Mouse (Mus musculus) CD4-positive, CD25-positive, alpha-beta regulatory T cell, adult 4 months (primary cell): ENCODE data around the gene Myl10. TPM values are rescaled to one million over a fixed set of nuclear protein-coding genes. Genes with fewer than 3 reads are reported as not detected.
"Not testable (repeated sequence)": the region's sequence is repeated elsewhere in the genome, so short reads cannot be mapped to it uniquely, and the experiment has no call there.

ENCODE experiments used
- ATAC-seq: one replicate; pipeline ENCODE4 v1.8.0; 2017
- polyA plus RNA-seq, 2 experiments: library from polyadenylated mRNA; unstranded; fragments of 100-300 nt; shearing (Covaris generic); gene quantifications; one replicate each; pipeline ENCODE4 v1.2.1; 2017

The Myl10 gene
- polyA plus RNA-seq, 2 experiments from 2014 or later = 0.66 TPM; not detected in 1

DNA sequence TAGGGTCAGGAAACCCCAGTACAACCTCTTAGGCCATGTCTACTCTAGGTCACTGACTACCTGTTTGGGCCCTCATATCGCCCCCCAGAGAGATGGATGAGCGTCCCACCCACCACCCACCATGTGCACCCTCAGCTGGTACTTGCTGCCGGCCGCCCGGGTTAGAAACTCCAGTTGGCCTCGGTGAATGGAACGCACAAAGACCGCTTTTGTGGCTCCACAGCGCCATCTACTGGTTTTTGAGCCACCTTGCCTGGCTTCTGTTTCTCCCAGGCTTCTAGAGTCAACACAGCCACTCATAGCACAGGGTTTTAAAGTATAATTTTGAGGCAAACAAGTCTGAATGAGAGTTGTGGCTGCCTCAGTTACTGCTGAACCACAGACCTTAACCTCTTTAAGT lies 13.9 kb downstream of the Myl10 start:
- peak; percentile 69 for ATAC-seq

DNA sequence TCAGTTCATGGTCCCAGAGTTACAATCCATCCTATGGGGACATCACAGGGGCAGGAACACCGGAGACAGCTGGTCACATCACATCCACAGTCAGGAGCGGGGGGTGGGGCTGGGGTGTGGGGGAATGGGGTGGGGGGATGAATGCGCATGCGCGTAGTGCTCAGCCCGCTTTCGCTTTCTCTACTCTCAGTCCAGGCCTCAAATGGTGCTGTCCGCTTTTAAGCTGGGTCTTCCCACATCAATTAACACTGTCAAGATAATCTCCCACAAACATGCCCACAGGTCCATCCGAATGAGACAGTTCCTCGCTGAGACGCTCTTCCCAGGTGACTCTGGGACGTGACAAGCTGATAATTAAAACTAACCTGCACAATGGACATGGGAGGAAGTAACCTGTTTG lies 15.2 kb downstream of the Myl10 start:
- ATAC-seq = peak; percentile 34

DNA sequence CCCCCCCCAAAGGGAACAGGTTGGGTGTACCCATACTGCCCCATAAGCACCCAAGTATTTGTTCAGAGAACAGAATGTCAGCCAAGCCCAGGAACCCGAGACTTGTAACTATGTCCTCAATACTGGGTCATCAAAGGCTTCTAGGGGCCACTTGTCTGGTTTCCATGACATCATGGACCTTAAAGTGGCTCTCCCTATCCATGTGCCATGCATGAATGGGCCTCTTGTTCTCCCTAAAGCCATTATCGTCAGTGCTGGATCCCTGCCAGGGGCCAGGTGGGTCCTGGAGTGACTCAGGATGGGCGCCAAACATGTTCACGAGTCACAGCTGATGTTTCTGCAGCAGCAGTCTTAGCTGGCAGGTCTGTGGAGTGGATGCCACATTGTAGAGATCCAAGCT lies 17.8 kb downstream of the Myl10 start:
- ATAC-seq = no peak

DNA sequence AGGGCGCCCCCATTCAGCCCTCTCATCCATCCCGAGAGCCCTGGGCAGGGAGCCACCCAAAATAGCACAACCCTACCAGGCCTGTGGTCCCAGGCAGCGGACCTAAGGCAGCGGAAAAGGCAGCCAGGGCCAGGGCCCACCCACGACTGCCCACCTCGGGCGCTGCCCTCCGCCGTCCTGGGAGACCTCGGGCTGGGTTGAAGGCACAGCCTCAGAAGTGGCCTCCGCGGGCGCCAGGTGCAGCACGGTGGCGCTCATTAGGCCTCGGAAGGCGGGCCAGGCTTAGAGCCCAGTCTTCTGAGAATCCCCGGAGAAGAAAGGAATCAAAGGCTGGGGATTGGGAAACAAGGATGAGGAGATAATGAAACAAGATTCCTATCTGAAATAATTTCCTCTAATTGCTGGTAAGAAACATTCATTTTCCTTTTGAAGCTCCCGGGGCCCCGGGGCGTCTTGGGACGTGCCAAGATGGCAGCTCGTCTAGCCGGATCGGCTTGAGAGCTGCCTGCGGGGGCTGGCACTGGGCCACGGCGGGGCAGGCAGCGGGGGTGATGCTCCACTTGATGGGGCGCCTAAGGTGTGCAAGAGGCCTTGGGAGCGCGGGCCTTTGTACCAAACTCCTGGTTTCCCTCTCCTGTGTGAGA lies 21.4 kb downstream of the Myl10 start:
- ATAC-seq = no peak

- no peak for ATAC-seq
Observed at GRCm38 (mm10) chr5:136714879-136715278, 21.9 kb downstream of the Myl10 start.

DNA sequence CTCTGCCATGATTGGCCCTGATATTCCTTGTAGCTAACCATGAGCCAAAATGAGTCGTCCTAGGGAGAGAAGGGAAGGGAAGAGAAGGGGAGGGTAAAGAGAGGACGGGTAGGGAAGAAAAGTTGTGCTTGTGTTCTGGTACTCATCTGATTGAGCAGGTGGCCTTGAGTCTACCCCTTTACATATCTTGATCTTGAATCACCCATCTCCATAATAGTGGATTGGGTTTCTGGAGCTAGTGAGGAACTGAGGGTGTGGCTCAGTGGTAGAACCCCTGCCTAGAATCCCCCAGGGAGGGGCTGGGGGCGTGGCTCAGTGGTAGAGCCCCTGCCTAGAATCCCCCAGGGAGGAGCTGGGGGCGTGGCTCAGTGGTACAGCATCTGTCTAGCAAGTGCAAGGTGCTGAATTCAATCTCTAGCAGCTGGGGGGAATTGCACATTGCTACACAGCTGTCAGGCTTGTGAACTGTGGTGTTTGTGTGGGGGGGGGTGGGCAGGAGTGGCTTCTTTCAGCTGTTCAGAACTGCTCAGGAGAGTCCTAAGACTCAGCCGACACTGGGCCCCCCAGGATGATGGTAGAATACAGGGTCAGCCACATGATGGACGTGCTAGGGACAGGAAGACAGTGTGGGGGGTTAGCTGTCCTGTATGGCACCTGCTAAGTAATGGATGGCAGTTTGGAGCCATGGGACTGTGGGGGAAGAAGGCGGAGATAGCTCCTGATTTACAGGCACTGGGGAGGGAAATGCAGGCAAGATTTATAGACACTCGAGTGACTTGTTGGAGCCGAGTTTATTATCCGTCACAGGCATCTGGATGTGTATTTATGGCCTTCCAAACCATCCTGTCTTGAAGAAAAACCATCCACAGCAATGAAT lies 24.0 kb downstream of the Myl10 start:
- no peak for ATAC-seq

GRCm38 (mm10) chr5:136717573-136717854 lies 24.6 kb downstream of the Myl10 start:
- no peak for ATAC-seq

- ATAC-seq = no peak
Observed at GRCm38 (mm10) chr5:136718656-136719055, 25.7 kb downstream of the Myl10 start.

- ATAC-seq = no peak
Observed at GRCm38 (mm10) chr5:136721596-136721995, 28.6 kb downstream of the Myl10 start.

DNA sequence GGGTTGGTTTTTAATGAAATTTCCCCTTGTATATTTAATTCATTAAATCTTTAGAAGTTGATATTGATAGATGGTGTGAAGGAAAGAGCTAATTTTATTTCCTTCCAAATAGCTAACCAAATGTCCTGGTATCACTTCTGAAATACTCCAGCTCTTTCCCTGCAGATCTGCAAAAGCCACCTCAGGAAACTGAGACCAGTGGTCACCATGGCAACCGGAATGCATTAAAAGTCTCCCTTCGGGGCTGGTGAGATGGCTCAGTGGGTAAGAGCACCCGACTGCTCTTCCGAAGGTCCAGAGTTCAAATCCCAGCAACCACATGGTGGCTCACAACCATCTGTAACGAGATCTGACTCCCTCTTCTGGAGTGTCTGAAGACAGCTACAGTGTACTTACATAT lies 33.3 kb downstream of the Myl10 start:
- not testable (repeated sequence) for ATAC-seq

DNA sequence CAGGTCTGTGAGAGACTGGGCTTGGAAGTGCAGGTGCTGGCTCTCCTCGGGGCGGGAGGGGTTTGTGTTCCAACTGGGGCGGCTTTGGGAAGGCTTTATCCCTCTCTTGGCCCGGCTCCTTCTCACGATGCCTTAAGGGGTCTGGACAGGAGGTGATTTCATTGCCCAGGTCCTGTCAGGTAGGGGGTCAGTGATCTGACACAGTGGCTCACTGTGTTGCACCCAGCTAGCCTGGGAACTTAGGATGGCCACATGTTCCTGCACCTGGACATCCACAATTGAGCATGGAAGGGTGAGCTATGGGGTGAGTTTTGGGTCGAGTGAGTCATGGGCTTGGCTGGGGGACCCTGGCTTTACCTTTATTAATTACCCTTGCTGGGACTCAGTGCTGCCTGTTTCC lies 46.0 kb downstream of the Myl10 start:
- no peak for ATAC-seq

- ATAC-seq = no peak
Observed at GRCm38 (mm10) chr5:136746596-136746995, 53.6 kb downstream of the Myl10 start.

Other genes with a start within 250 kb of the Myl10 start
- gene Cux1, start 125.7 kb upstream of the Myl10 start, polyA plus RNA-seq = 10 to 100 TPM; 48.1 to 69.0 TPM
- under 1 TPM in 1 of 2 experiments, not detected in 1; 0.41 TPM for gene Col26a1, start 190.1 kb downstream of the Myl10 start, polyA plus RNA-seq
- 10 to 100 TPM; 12.5 to 14.1 TPM for gene Ift22, start 215.0 kb downstream of the Myl10 start, polyA plus RNA-seq